Mouse (Mus musculus) liver, embryonic 16.5 days (tissue): Measurements from ENCODE around the gene Gad1. TPM values are rescaled to one million over a fixed set of nuclear protein-coding genes. Genes with fewer than 3 reads are reported as not detected.

Experiments used
- ATAC-seq: fragments of 200-750 bp; cut with Nextera tagmentation; 2 replicates; pipeline ENCODE4 v1.8.0; 2017; ENCODE audit warnings: low read depth, mild to moderate bottlenecking, moderate number of reproducible peaks, moderate library complexity
- H3K27ac ChIP-seq: fragments of 300-500 bp; sonication (generic); 2 replicates; pipeline ENCODE4 v1.5.1; 2014; ENCODE audit warnings: mild to moderate bottlenecking, low read length
- H3K27me3 ChIP-seq: fragments of 300-500 bp; sonication (generic); 2 replicates; pipeline ENCODE4 v1.6.1; 2014; ENCODE audit warnings: low read depth, low read length, mixed read lengths; ENCODE audit not compliant: control insufficient read depth, insufficient read depth
- H3K36me3 ChIP-seq: fragments of 300-500 bp; sonication (generic); 2 replicates; pipeline ENCODE4 v1.6.1; 2014; ENCODE audit warnings: mild to moderate bottlenecking; ENCODE audit not compliant: control insufficient read depth, insufficient read depth
- H3K4me1 ChIP-seq: fragments of 300-500 bp; sonication (generic); 2 replicates; pipeline ENCODE4 v1.6.1; 2014; ENCODE audit warnings: low read depth, low read length, mixed read lengths; ENCODE audit not compliant: control insufficient read depth
- H3K4me2 ChIP-seq: fragments of 300-500 bp; sonication (generic); 2 replicates; pipeline ENCODE4 v1.6.1; 2014; ENCODE audit warnings: low read depth, low read length, mixed read lengths
- H3K4me3 ChIP-seq: fragments of 300-500 bp; sonication (generic); 2 replicates; pipeline ENCODE4 v1.5.1; 2014; ENCODE audit warnings: low read depth, mild to moderate bottlenecking, low read length
- H3K9ac ChIP-seq: fragments of 300-500 bp; sonication (generic); 2 replicates; pipeline ENCODE4 v1.6.1; 2014; ENCODE audit warnings: low read depth, low read length
- H3K9me3 ChIP-seq: fragments of 300-500 bp; sonication (generic); replicated peaks from 2 replicates; pipeline ENCODE4 v1.6.1; 2016; ENCODE audit warnings: low read length; ENCODE audit not compliant: control insufficient read depth
- WGBS: fragments of 180-500 bp; shearing (Covaris S2); extraction: QIAGEN DNeasy Blood & Tissue Kit; methylation state at CpG from one replicate; pipeline ENCODE4 v1.1.7; 2014; ENCODE audit not compliant: insufficient replicate concordance; 5-methylcytosine and 5-hydroxymethylcytosine counted together
- polyA plus RNA-seq: library from polyadenylated mRNA; unstranded; fragments of >200 nt; fragmentation: Nextera tagmentation; extraction: Ambion mirVana; gene quantifications from 2 replicates; pipeline ENCODE4 v1.2.1, GENCODE M21; 2015

The Gad1 gene
- polyA plus RNA-seq, 1 experiment from 2014 or later, result 0.06 TPM

DNA sequence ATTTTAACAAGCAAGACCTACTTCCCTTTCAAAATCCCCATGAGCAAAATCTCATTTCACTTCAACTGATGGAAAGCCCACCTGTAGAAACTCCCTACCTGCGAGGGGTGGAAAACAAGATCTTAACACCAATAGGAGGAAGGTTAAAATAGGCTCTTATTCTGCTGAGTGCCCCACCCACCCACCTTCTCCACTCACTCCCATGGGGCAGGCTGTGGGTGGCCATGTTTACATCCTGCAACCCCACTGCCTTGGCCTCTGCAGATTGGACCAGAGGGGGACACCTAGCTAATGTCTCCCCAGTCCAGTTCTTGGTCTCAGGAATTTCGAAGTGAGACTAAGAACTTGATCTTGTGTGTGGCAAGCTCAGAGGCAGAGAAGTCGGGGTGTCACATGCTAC is 77.0 kb downstream of the Gad1 start:
- Histone ChIP-seq H3K27me3 (no peaks in the 10 kb centered on the region), H3K4me1 (no peaks in the 10 kb centered on the region), H3K27ac (no peak overlapping the region), H3K4me3 (no peak overlapping the region), H3K9me3 (no peaks in the 10 kb centered on the region), H3K4me2 (no peak overlapping the region), H3K36me3 (no peaks in the 10 kb centered on the region), H3K9ac (no peak overlapping the region)
- WGBS, result 49% methylated on average over 3 of the region's 3 CpGs
- no peak for ATAC-seq

DNA sequence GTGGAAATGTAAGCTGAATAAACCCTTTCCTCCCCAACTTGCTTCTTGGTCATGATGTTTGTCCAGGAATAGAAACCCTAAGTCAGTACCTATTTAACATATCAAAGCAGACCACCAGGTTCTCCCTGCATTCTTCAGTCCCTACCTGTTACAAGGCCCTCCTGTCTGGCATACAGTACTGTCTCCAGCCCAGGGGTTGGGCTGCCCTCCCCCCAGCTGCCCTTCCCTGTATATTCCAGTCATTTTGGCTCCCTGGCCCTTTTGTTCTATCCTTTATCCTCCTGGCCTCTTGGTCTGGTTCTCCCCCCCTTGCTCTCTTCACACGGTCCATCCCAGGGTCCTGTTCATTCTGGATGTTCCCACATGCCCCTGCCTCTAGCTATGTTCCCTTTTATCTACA is 78.4 kb downstream of the Gad1 start:
- no peak for ATAC-seq
- Histone ChIP-seq H3K36me3 (no peaks in the 10 kb centered on the region), H3K4me2 (no peak overlapping the region), H3K27me3 (no peaks in the 10 kb centered on the region), H3K9ac (no peak overlapping the region), H3K4me1 (no peaks in the 10 kb centered on the region), H3K27ac (no peak overlapping the region), H3K4me3 (no peak overlapping the region), H3K9me3 (no peaks in the 10 kb centered on the region)
- 72% methylated on average over 1 of the region's 1 CpGs for WGBS

DNA sequence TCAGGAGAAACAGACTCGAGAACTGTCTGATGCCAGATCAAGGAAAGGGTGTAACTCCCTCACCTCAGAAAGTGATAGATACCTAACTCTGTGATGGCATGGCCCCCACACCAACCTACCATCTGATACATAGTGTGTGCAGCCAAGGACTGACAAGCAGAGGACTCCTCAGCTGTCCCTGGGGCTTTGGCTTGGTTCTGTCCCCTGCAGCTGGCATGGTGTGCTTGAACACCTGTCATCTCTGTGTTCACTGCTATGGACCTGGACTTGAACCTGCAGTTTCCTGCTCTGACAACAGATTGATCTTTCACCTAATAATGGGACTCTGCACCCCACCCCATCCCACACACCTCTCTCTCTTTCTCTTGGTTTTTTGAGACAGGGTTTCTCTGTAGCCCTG is 79.5 kb downstream of the Gad1 start:
- whole genome bisulfite sequencing, result 66% methylated on average over 1 of the region's 1 CpGs
- H3K9me3 ChIP-seq, result no peaks in the 10 kb centered on the region

DNA sequence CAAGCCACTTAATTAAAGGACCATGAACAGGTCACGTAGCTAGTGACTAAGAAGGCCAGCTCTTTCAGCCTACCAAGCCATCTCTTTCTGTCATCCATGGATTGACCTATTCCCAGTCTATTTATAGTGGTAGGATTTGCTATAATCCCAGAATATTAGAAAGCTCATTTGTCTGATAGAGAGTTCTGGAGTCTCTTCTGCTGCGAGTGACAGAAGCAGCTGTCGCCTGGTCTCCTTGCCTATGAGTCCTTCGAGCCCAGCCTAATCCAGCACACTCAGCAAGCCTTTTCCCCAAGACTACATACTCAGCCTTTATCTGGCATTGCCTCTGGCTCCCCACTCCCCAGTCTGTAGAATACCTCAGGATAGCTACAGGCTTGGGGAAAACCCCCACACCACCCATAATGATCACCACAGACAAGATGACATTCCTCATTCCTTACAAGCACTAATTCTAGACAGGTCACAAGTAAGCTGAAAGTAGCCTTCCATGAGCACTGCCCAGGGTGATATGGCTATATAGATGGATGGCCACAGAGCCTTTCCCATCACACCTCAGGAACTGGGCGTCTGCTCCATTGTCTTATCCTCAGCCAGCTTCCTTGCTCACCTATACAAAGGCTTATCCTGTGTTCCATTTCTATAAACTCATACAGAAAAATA is 81.3 kb downstream of the Gad1 start:
- Histone ChIP-seq H3K27me3 (no peaks in the 10 kb centered on the region), H3K4me2 (no peak overlapping the region), H3K27ac (no peak overlapping the region), H3K9ac (no peak overlapping the region), H3K4me1 (no peaks in the 10 kb centered on the region), H3K36me3 (no peaks in the 10 kb centered on the region), H3K9me3 (no peaks in the 10 kb centered on the region), H3K4me3 (no peak overlapping the region)
- 65% methylated on average over 5 of the region's 5 CpGs for WGBS
- ATAC-seq, result no peak

More for the DNA sequence above, 79.5 kb downstream of the Gad1 start:
- Histone ChIP-seq H3K27ac (no peak overlapping the region), H3K4me1 (no peaks in the 10 kb centered on the region), H3K4me3 (no peak overlapping the region), H3K36me3 (no peaks in the 10 kb centered on the region), H3K4me2 (no peak overlapping the region), H3K27me3 (no peaks in the 10 kb centered on the region), H3K9ac (no peak overlapping the region)
- no peak for ATAC-seq

DNA sequence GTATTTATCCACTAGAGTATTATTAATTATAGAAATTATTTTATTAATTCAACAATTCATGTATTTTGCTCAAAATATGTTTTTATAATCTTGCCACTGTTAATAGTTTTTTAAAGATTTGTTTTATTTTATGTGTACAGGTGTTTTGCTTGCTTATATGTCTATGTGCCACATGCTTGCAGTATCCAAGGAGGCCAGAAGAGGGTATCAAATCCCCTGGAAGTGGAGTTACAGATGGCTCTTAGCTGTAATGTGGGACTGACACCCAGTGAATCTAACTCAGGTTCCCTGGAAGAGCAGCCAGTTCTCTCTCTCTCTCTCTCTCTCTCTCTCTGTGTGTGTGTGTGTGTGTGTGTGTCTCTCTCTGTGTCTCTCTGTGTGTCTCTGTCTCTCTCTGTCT is 88.1 kb downstream of the Gad1 start:
- no peak for ATAC-seq
- Histone ChIP-seq H3K27me3 (no peaks in the 10 kb centered on the region), H3K9me3 (no peaks in the 10 kb centered on the region), H3K36me3 (no peaks in the 10 kb centered on the region), H3K27ac (no peak overlapping the region), H3K4me3 (no peak overlapping the region), H3K9ac (no peak overlapping the region), H3K4me1 (no peaks in the 10 kb centered on the region), H3K4me2 (no peak overlapping the region)

DNA sequence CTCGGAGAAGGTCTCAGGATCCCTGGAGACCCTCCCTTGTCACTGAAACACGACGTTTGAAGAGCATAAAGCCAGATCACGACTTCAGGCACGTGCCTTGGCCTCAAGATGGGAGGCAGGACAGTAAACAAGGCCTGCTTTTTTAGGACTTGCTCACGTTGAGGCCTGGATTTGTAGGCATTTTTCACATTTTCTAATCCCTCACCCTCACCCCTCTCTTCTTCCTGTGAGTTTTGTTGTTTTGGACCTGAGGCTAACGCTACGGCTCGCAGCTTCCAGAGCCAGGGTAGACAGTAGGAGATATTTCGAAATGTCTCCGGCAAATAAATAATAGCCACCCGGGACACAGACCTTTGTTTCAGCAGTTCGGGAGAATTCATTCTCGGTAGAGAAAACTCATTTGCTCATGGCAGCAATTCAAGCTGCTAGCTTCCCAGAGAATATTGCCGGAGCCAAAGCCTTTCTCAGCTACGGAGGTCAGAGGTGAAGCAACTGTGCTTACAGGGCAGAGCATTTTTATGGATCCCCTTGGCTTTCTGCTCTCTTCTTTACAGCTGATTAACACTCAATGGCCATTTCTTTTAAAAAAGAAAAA is 90.2 kb downstream of the Gad1 start:
- no peaks in the 10 kb centered on the region for H3K36me3 ChIP-seq
- H3K27me3 ChIP-seq, result no peaks in the 10 kb centered on the region
- H3K9me3 ChIP-seq, result no peaks in the 10 kb centered on the region
- H3K4me3 ChIP-seq, result no peak overlapping the region
- ATAC-seq, result no peak
- 62% methylated on average over 16 of the region's 16 CpGs for WGBS
- H3K27ac ChIP-seq, result no peak overlapping the region
- H3K4me1 ChIP-seq, result no peaks in the 10 kb centered on the region
- H3K4me2 ChIP-seq, result no peak overlapping the region
- no peak overlapping the region for H3K9ac ChIP-seq

DNA sequence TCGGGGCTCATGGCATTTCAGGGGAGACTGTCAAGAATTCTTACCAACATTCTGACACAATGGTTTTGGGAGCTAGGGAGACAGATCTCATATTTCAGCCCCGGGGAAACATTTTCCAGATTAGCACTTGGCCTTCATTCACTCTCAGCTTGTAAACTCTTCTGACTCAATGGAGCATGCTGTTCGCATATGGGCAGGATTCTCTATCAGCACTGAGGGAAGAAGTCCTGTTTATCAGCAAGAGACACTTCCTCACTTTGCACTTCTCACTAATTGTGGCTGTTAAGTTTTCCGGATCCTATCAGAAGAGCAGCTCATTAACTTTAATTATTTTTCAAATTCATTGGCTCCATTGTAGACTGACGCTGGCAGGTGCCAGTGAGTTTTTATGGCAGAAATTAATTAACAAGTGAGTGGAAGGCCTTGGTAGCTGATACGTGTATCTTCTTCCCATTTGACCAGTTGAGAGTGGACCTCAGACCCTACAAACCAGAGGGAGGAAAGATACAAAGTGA is 92.5 kb downstream of the Gad1 start:
- WGBS, result 44% methylated on average over 6 of the region's 6 CpGs
- Histone ChIP-seq H3K36me3 (no peaks in the 10 kb centered on the region), H3K27me3 (no peaks in the 10 kb centered on the region), H3K9ac (no peak overlapping the region), H3K4me1 (no peaks in the 10 kb centered on the region), H3K4me2 (no peak overlapping the region), H3K9me3 (no peaks in the 10 kb centered on the region), H3K4me3 (no peak overlapping the region), H3K27ac (no peak overlapping the region)
- no peak for ATAC-seq

DNA sequence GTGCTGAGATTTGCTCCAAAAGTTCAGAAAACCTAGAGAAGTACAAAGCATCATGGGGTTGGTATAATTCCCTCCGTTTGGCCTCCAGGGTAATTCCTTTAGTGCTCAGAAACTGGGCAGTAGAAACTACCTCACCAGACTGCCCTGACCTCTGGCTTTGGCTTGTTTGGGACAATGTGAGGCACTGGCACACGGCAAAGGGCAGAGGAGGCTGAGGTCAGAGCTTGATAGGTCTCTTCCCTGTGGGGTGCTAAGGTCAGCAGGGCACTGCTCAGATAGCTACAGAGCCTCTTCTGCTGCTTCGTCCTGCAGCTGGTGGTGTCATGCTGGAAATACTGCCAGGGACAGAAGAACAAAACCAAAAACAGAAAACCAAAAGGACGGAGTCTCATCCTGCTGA is 94.8 kb downstream of the Gad1 start:
- WGBS, result 40% methylated on average over 4 of the region's 4 CpGs
- no peak overlapping the region for H3K4me3 ChIP-seq
- H3K36me3 ChIP-seq, result no peaks in the 10 kb centered on the region
- H3K27ac ChIP-seq, result no peak overlapping the region
- no peaks in the 10 kb centered on the region for H3K4me1 ChIP-seq
- H3K27me3 ChIP-seq, result no peaks in the 10 kb centered on the region
- no peak overlapping the region for H3K9ac ChIP-seq
- no peaks in the 10 kb centered on the region for H3K9me3 ChIP-seq
- no peak overlapping the region for H3K4me2 ChIP-seq
- no peak for ATAC-seq

DNA sequence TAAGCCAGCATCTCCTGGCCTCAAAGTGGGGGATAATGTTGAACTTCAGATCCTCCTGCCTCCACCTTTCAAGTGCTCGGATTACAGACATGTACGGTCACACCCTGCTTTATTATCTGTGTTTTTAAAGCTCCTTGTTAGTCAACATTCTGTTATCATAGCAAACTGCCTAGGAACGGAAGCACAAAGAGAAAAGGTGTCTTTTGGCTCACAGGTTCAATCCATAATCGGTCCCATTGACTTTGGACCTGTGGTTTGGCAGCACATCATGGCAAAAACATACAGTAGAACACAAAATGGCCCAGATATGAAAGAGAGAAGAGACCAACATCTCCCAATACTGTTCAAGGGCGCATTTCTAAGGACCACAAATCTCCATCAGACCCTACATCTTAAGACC is 95.4 kb downstream of the Gad1 start:
- Histone ChIP-seq H3K27ac (no peak overlapping the region), H3K4me2 (no peak overlapping the region), H3K9ac (no peak overlapping the region), H3K4me3 (no peak overlapping the region), H3K27me3 (no peaks in the 10 kb centered on the region), H3K36me3 (no peaks in the 10 kb centered on the region), H3K9me3 (no peaks in the 10 kb centered on the region), H3K4me1 (no peaks in the 10 kb centered on the region)
- WGBS, result 53% methylated on average over 5 of the region's 5 CpGs
- no peak for ATAC-seq
